Mouse (Mus musculus): ENCODE measurements around the gene Itga6. TPM values are rescaled to one million over a fixed set of nuclear protein-coding genes. Genes with fewer than 3 reads are reported as not detected.

The Itga6 gene
- total and polyA plus RNA-seq, 2 experiments from 2014 or later: 16.8 to 52.3 TPM

DNA sequence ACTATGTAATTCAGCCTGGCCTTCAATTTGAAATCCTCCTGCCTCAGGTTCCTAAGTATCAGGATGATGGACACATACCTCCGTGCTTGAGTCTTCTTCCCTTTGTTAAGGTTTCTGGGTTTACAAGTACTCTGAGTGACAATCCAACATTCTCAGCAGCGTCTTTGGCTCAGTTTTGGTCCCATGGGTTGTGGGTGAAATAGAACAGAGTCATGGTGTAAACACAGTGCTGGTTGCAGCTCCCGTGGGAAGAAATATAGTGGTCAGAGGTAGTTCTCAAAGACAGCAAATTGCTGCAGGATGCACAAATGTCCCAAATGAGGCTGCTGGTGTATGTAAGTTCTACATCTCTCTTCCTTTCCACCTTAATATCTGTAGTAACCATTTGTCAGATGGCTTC lies 21.8 kb upstream of the Itga6 start:
- ATAC-seq (no peak), DNase-seq (no peak)
- Histone ChIP-seq H3K9ac (no peak overlapping the region), H3K36me3 (ENCODE audit: insufficient read depth) (no peaks in the 10 kb centered on the region), H3K27me3 (ENCODE audit: insufficient read depth, low read length) (no peaks in the 10 kb centered on the region), H3K27ac (ENCODE audit: low read depth, low read length) (no peak overlapping the region), H3K4me2 (ENCODE audit: low read depth) (no peak overlapping the region), H3K9me3 (ENCODE audit: low read length) (no peaks in the 10 kb centered on the region), H3K4me3 (ENCODE audit: low read depth, low read length) (no peak overlapping the region), H3K4me1 (ENCODE audit: insufficient read depth) (no peaks in the 10 kb centered on the region)
- 82% methylated on average over 3 of the region's 3 CpGs for WGBS
- TF ChIP-seq CTCF (IDR thresholded peaks at IDR 0.05; ENCODE audit: low read depth): no peak

DNA sequence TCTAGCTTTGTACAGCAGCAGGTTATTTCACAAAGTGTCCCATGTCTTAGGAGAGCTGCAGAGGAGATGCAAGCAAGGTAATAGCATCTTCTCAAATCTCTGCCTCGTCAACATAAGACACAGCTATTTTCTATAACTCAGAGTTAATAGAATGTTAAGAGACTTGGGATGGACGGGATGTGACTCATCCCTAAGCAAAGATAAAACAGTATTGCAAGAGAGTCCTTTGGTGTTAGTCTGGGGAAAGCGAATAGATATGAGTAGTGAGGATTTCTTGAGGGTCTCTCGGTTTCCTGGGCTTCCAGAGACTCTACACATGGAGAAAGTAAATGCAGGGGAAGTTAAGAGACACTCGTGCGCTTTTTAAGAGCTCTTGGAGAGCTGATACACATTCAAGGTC lies 21.4 kb upstream of the Itga6 start:
- no peaks in the 10 kb centered on the region for H3K36me3 ChIP-seq (ENCODE audit: insufficient read depth)
- H3K4me3 ChIP-seq (ENCODE audit: low read depth, low read length): no peak overlapping the region
- no peak for TF ChIP-seq CTCF (IDR thresholded peaks at IDR 0.05; ENCODE audit: low read depth)
- no peaks in the 10 kb centered on the region for H3K27me3 ChIP-seq (ENCODE audit: insufficient read depth, low read length)
- no peak for DNase-seq
- no peaks in the 10 kb centered on the region for H3K4me1 ChIP-seq (ENCODE audit: insufficient read depth)
- WGBS: 87% methylated on average over 6 of the region's 6 CpGs
- H3K27ac ChIP-seq (ENCODE audit: low read depth, low read length): no peak overlapping the region
- H3K9me3 ChIP-seq (ENCODE audit: low read length): no peaks in the 10 kb centered on the region
- no peak overlapping the region for H3K4me2 ChIP-seq (ENCODE audit: low read depth)
- no peak for ATAC-seq
- H3K9ac ChIP-seq: no peak overlapping the region

GRCm38 (mm10) chr2:71725446-71725845 lies 20.0 kb upstream of the Itga6 start:
- Histone ChIP-seq H3K4me1 (ENCODE audit: insufficient read depth) (no peaks in the 10 kb centered on the region), H3K4me2 (ENCODE audit: low read depth) (no peak overlapping the region), H3K27ac (ENCODE audit: low read depth, low read length) (no peak overlapping the region), H3K27me3 (ENCODE audit: insufficient read depth, low read length) (no peaks in the 10 kb centered on the region), H3K36me3 (ENCODE audit: insufficient read depth) (no peaks in the 10 kb centered on the region), H3K9ac (no peak overlapping the region), H3K9me3 (ENCODE audit: low read length) (no peaks in the 10 kb centered on the region), H3K4me3 (ENCODE audit: low read depth, low read length) (no peak overlapping the region)
- 83% methylated on average over 1 of the region's 1 CpGs for WGBS
- no peak for ATAC-seq
- DNase-seq: no peak
- no peak for TF ChIP-seq CTCF (IDR thresholded peaks at IDR 0.05; ENCODE audit: low read depth)

DNA sequence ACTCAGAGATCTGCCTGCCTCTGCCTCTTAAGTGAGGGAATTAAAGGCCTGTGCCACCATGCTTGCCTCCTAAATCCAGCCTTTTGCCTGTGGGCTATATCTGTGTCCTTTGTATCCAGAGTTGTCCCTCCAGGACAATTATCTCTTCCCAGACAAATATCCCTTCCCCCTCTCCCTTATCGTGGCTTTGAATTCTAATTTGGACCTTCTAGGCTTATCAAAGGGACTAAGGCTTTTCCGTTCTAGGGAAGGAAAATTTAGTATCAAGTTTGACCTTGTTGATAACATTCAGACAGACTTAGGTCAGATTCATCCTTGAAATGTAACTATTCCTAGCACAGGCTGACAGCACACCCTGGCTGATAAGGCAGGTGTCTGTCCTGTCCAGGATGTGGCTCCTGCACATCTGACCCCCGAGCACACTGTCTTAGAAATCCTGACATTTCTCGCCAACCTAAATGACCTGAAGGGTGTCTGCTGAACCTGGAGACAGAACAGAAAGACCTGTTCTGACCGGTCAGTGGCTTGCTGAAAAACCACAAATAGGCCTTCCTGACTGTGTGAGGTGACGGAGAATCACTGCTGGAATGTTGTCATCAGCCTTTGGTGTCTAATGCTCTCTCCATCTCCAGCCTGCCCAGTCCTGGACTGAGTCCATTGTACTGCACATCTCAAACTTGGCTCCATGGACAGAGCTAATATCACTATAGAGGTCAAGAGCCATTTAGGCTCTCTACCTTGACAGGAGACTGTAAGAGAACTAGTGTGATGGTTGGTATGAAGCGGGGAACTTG lies 18.3 kb upstream of the Itga6 start:
- no peaks in the 10 kb centered on the region for H3K9me3 ChIP-seq (ENCODE audit: low read length)
- WGBS: 93% methylated on average over 7 of the region's 7 CpGs
- H3K27me3 ChIP-seq (ENCODE audit: insufficient read depth, low read length): no peaks in the 10 kb centered on the region
- H3K4me2 ChIP-seq (ENCODE audit: low read depth): no peak overlapping the region
- no peak overlapping the region for H3K9ac ChIP-seq
- H3K36me3 ChIP-seq (ENCODE audit: insufficient read depth): no peaks in the 10 kb centered on the region
- DNase-seq (no peak), ATAC-seq (no peak)
- no peaks in the 10 kb centered on the region for H3K4me1 ChIP-seq (ENCODE audit: insufficient read depth)
- no peak overlapping the region for H3K4me3 ChIP-seq (ENCODE audit: low read depth, low read length)
- TF ChIP-seq CTCF (IDR thresholded peaks at IDR 0.05; ENCODE audit: low read depth): no peak
- H3K27ac ChIP-seq (ENCODE audit: low read depth, low read length): no peak overlapping the region

GRCm38 (mm10) chr2:71728341-71728740 lies 17.1 kb upstream of the Itga6 start:
- DNase-seq: no peak
- no peak for ATAC-seq
- no peaks in the 10 kb centered on the region for H3K36me3 ChIP-seq (ENCODE audit: insufficient read depth)
- no peak overlapping the region for H3K4me3 ChIP-seq (ENCODE audit: low read depth, low read length)
- no peaks in the 10 kb centered on the region for H3K4me1 ChIP-seq (ENCODE audit: insufficient read depth)
- 85% methylated on average over 7 of the region's 7 CpGs for WGBS
- H3K27ac ChIP-seq (ENCODE audit: low read depth, low read length): no peak overlapping the region
- H3K4me2 ChIP-seq (ENCODE audit: low read depth): no peak overlapping the region
- no peaks in the 10 kb centered on the region for H3K27me3 ChIP-seq (ENCODE audit: insufficient read depth, low read length)
- H3K9me3 ChIP-seq (ENCODE audit: low read length): no peaks in the 10 kb centered on the region
- no peak overlapping the region for H3K9ac ChIP-seq
- no peak for TF ChIP-seq CTCF (IDR thresholded peaks at IDR 0.05; ENCODE audit: low read depth)

DNA sequence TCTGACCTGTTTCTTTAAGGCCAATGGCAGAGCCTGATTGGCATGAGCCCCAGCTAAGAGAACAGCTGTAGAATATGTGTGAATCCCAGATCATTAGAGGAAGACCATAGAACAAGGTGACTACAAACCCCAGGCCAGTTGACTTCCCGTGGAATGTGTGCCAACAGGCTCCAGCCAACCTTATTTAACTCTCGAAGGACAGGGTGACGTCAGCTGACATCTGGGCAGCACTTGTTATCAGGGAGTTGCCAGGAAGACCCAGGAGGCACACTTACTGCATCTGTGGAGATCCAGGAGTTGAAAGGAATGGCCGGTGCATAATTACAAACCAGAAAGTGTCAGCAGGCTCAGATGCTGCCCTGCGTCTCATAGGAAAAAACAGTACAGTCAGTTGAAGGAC lies 16.6 kb upstream of the Itga6 start:
- Histone ChIP-seq H3K9me3 (ENCODE audit: low read length) (no peaks in the 10 kb centered on the region), H3K4me1 (ENCODE audit: insufficient read depth) (no peaks in the 10 kb centered on the region), H3K4me2 (ENCODE audit: low read depth) (no peak overlapping the region), H3K27me3 (ENCODE audit: insufficient read depth, low read length) (no peaks in the 10 kb centered on the region), H3K9ac (no peak overlapping the region), H3K4me3 (ENCODE audit: low read depth, low read length) (no peak overlapping the region), H3K27ac (ENCODE audit: low read depth, low read length) (no peak overlapping the region), H3K36me3 (ENCODE audit: insufficient read depth) (no peaks in the 10 kb centered on the region)
- TF ChIP-seq CTCF (IDR thresholded peaks at IDR 0.05; ENCODE audit: low read depth): no peak
- 66% methylated on average over 5 of the region's 5 CpGs for WGBS
- no peak for DNase-seq
- ATAC-seq: no peak

DNA sequence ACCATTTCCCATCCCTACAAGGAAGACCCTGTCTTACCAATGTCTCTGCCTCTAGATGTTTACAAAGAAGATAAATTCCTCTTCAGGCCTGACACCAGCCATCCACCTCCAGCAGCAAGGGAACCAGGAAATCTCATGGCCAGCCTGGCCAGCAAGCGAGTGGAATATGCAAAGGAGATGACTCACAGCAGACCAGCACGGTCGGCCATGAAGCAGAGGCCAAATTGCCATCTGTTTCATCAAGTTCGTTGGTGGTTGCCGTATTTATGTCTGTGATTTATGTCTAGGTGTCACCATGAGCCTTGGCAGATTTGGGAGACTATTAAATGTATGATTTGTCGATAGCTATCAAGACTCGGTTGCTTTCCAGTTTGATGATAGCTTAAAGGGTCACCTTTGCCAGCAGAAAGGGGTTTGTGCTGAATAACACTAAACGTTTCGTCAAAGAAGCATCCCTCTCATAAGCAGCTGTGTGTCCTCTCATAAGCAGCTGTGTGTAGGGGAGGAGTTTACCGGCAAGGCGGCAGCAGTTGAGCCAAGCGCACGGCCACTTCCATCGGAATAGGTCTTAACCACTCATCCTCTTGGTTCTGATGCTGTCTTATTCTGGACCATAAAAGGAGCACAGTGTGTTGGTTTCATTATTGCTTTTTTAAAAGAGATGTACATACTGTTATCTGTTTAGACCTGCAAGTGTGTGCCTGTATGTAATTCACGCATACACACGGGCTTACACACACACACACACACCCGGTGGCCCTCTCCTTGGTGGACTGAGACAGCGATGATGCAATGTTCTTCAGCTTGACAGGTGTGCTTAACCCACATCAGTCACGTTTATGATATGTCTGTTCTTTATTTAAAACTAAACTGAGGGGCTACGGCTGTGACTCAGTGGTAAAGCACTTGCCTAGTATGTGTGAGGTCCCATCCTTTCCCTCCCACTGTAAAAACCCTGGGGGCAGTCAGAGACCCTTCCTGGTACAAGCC lies 14.5 kb upstream of the Itga6 start:
- Histone ChIP-seq H3K4me1 (ENCODE audit: insufficient read depth) (no peaks in the 10 kb centered on the region), H3K27ac (ENCODE audit: low read depth, low read length) (no peak overlapping the region), H3K4me2 (ENCODE audit: low read depth) (no peak overlapping the region), H3K4me3 (ENCODE audit: low read depth, low read length) (no peak overlapping the region), H3K9me3 (ENCODE audit: low read length) (no peaks in the 10 kb centered on the region), H3K27me3 (ENCODE audit: insufficient read depth, low read length) (no peaks in the 10 kb centered on the region), H3K36me3 (ENCODE audit: insufficient read depth) (no peaks in the 10 kb centered on the region), H3K9ac (no peak overlapping the region)
- WGBS: 83% methylated on average over 20 of the region's 20 CpGs
- ATAC-seq: no peak
- no peak for TF ChIP-seq CTCF (IDR thresholded peaks at IDR 0.05; ENCODE audit: low read depth)
- DNase-seq: no peak
